Mouse (Mus musculus) kidney, postnatal 0 days (tissue): ENCODE measurements around the gene Crybg2. TPM values are rescaled to one million over a fixed set of nuclear protein-coding genes. Genes with fewer than 3 reads are reported as not detected.
A peak's percentile ranks its signal among the peaks of the same experiment; 100 is the strongest.

Experiments
- ATAC-seq: fragments of 200-750 bp; cut with Nextera tagmentation; replicated peaks from 2 replicates; pipeline ENCODE4 v1.8.0; 2017; ENCODE audit warnings: low read depth, moderate number of reproducible peaks, moderate TSS enrichment, moderate library complexity; ENCODE audit not compliant: low FRiP score
- DNase-seq: peaks from one replicate; pipeline ENCODE4 v3.0.0-alpha.2; 2016; ENCODE audit warnings: low spot score
- H3K27ac ChIP-seq: fragments of 300-500 bp; sonication (generic); 2 replicates; pipeline ENCODE4 v1.5.1; 2014; ENCODE audit warnings: mild to moderate bottlenecking
- H3K27me3 ChIP-seq: fragments of 300-500 bp; sonication (generic); 2 replicates; pipeline ENCODE4 v1.6.1; 2014; ENCODE audit warnings: low read length, mixed read lengths; ENCODE audit not compliant: insufficient read depth
- H3K36me3 ChIP-seq: fragments of 300-500 bp; sonication (generic); 2 replicates; pipeline ENCODE4 v1.6.1; 2014; ENCODE audit warnings: low read length, mixed read lengths; ENCODE audit not compliant: insufficient read depth
- H3K4me1 ChIP-seq: fragments of 300-500 bp; sonication (generic); replicated peaks from 2 replicates; pipeline ENCODE4 v1.6.1; 2014; ENCODE audit warnings: antibody characterized with exemption, low read length, mixed read lengths; ENCODE audit not compliant: insufficient read depth
- H3K4me2 ChIP-seq: fragments of 300-500 bp; sonication (generic); 2 replicates; pipeline ENCODE4 v1.6.1; 2014; ENCODE audit warnings: mild to moderate bottlenecking, low read length, moderate library complexity, mixed read lengths
- H3K4me3 ChIP-seq: fragments of 300-500 bp; sonication (generic); replicated peaks from 2 replicates; pipeline ENCODE4 v1.5.1; 2014; ENCODE audit warnings: low read depth, low read length
- H3K9ac ChIP-seq: fragments of 300-500 bp; sonication (generic); 2 replicates; pipeline ENCODE4 v1.6.1; 2014; ENCODE audit warnings: low read depth, low read length
- H3K9me3 ChIP-seq: fragments of 300-500 bp; sonication (generic); replicated peaks from 2 replicates; pipeline ENCODE4 v1.6.1; 2016; ENCODE audit warnings: low read length, inconsistent platforms, mixed read lengths
- CTCF ChIP-seq: IDR thresholded peaks from 2 replicates; pipeline ENCODE4 v1.5.1; 2016; ENCODE audit warnings: antibody characterized with exemption, low read depth, mild to moderate bottlenecking, moderate library complexity
- WGBS: fragments of 180-500 bp; shearing (Covaris S2); extraction: QIAGEN DNeasy Blood & Tissue Kit; methylation state at CpG from one replicate; pipeline ENCODE4 v1.1.7; 2014; 5-methylcytosine and 5-hydroxymethylcytosine counted together
- polyA plus RNA-seq: library from polyadenylated mRNA; unstranded; fragments of >200 nt; fragmentation: Nextera tagmentation; extraction: Ambion mirVana; gene quantifications from 2 replicates; pipeline ENCODE4 v1.2.1, GENCODE M21; 2015

Crybg2 gene
- polyA plus RNA-seq, 1 experiment from 2014 or later, result 2.8 TPM

- no peak for TF ChIP-seq CTCF
- Histone ChIP-seq H3K27ac (no peak overlapping the region), H3K9me3 (no peaks in the 10 kb centered on the region), H3K36me3 (no peaks in the 10 kb centered on the region), H3K9ac (no peak overlapping the region), H3K4me2 (no peak overlapping the region), H3K4me3 (no peak overlapping the region), H3K4me1 (no peaks in the 10 kb centered on the region), H3K27me3 (no peaks in the 10 kb centered on the region)
- no peak for DNase-seq
- 85% methylated on average over 6 of the region's 6 CpGs for WGBS
- ATAC-seq, result no peak
Observed at GRCm38 (mm10) chr4:134091225-134091529, 30.6 kb downstream of the Crybg2 start.

- H3K4me2 ChIP-seq, result no peak overlapping the region
- 71% methylated on average over 6 of the region's 6 CpGs for WGBS
- peak; percentile 64 for DNase-seq
- no peaks in the 10 kb centered on the region for H3K9me3 ChIP-seq
- peak; percentile 80 for TF ChIP-seq CTCF
- H3K4me1 ChIP-seq, result no peaks in the 10 kb centered on the region
- H3K36me3 ChIP-seq, result no peaks in the 10 kb centered on the region
- H3K4me3 ChIP-seq, result no peak overlapping the region
- ATAC-seq, result 0 out of 2 replicates have a peak, but pooled peaks have one; percentile 26
- no peak overlapping the region for H3K27ac ChIP-seq
- H3K9ac ChIP-seq, result no peak overlapping the region
- no peaks in the 10 kb centered on the region for H3K27me3 ChIP-seq
Observed at GRCm38 (mm10) chr4:134092382-134093288, 32.0 kb downstream of the Crybg2 start.

- H3K9ac ChIP-seq, result no peak overlapping the region
- H3K27ac ChIP-seq, result no peak overlapping the region
- H3K9me3 ChIP-seq, result no peaks in the 10 kb centered on the region
- WGBS, result 87% methylated on average over 7 of the region's 7 CpGs
- no peak for TF ChIP-seq CTCF
- ATAC-seq (no peak), DNase-seq (no peak)
- no peaks in the 10 kb centered on the region for H3K27me3 ChIP-seq
- no peak overlapping the region for H3K4me2 ChIP-seq
- no peaks in the 10 kb centered on the region for H3K4me1 ChIP-seq
- no peak overlapping the region for H3K4me3 ChIP-seq
- no peaks in the 10 kb centered on the region for H3K36me3 ChIP-seq
Observed at GRCm38 (mm10) chr4:134094004-134094564, 33.5 kb downstream of the Crybg2 start.

- no peak within 1 kb of the TSS for H3K4me2 ChIP-seq
- H3K9ac ChIP-seq, result no peak within 1 kb of the TSS
- H3K27me3 ChIP-seq, result no peaks in the 10 kb centered on the region
- no peak within 1 kb of the TSS for H3K27ac ChIP-seq
- DNase-seq, result no peak
- no peak for ATAC-seq
- no peaks in the 10 kb centered on the region for H3K4me1 ChIP-seq
- H3K4me3 ChIP-seq, result no peak within 1 kb of the TSS
- H3K36me3 ChIP-seq, result no peaks in the 10 kb centered on the region
- 68% methylated on average over 3 of the region's 3 CpGs for WGBS
- H3K9me3 ChIP-seq, result no peaks in the 10 kb centered on the region
- no peak for TF ChIP-seq CTCF
Observed at GRCm38 (mm10) chr4:134094923-134095547, 34.4 kb downstream of the Crybg2 start, which contains the start of gene Cd52. Cd52 (minus strand) TSS chr4:134095082.

GRCm38 (mm10) chr4:134096120-134096519 lies 35.5 kb downstream of the Crybg2 start:
- Histone ChIP-seq H3K4me2 (no peak overlapping the region), H3K27ac (no peak overlapping the region), H3K9me3 (no peaks in the 10 kb centered on the region), H3K4me3 (no peak overlapping the region), H3K36me3 (no peaks in the 10 kb centered on the region), H3K4me1 (no peaks in the 10 kb centered on the region), H3K27me3 (no peaks in the 10 kb centered on the region), H3K9ac (no peak overlapping the region)
- no peak for DNase-seq
- 86% methylated on average over 3 of the region's 3 CpGs for WGBS
- no peak for TF ChIP-seq CTCF
- ATAC-seq, result no peak

GRCm38 (mm10) chr4:134097015-134097608 lies 36.5 kb downstream of the Crybg2 start:
- no peak overlapping the region for H3K4me2 ChIP-seq
- no peak for TF ChIP-seq CTCF
- H3K27me3 ChIP-seq, result no peaks in the 10 kb centered on the region
- H3K36me3 ChIP-seq, result no peaks in the 10 kb centered on the region
- WGBS, result 74% methylated on average over 5 of the region's 5 CpGs
- H3K9ac ChIP-seq, result no peak overlapping the region
- ATAC-seq (no peak), DNase-seq (no peak)
- no peaks in the 10 kb centered on the region for H3K9me3 ChIP-seq
- no peak overlapping the region for H3K27ac ChIP-seq
- H3K4me3 ChIP-seq, result no peak overlapping the region
- H3K4me1 ChIP-seq, result no peaks in the 10 kb centered on the region
